In genomic region chr11:76360255-76360654, GRCm38 (mm10) we compare ENCODE assay signal across 21 mouse cellular contexts. TPM values are rescaled to one million over a fixed set of nuclear protein-coding genes. Genes with fewer than 3 reads are reported as not detected.
DNase-seq lines count a peak whose midpoint lies in the region; ATAC-seq and TF ChIP-seq lines count a peak whose summit lies in the region.
"Had no signal": no experiment of that assay in that cellular context is flagged by ENCODE, and none has a peak within 500 bp of the region (broad histone marks: within the 10 kb centered on the region; RNA-seq: fewer than 3 reads in every experiment).

No protein-coding gene starts in this region.

- H3K4me1 ChIP-seq in midbrain, embryonic 10.5 days, result peaks cover 96% of the 10 kb centered on the region
- peaks cover 30% of the 10 kb centered on the region for H3K4me1 ChIP-seq in midbrain, embryonic 16.5 days (ENCODE audit: control insufficient read depth, insufficient read depth, low read length)
- H3K4me1 ChIP-seq: liver, embryonic 12.5 days had no signal

- H3K4me2 ChIP-seq in midbrain, embryonic 16.5 days (ENCODE audit: low read length), result no peak overlapping the region
- H3K4me2 ChIP-seq: liver, embryonic 12.5 days had no signal

- H3K4me3 ChIP-seq in gastrocnemius, adult 2 months, result no peak overlapping the region
- H3K4me3 ChIP-seq in midbrain, embryonic 10.5 days, result no peak overlapping the region
- H3K4me3 ChIP-seq in midbrain, embryonic 16.5 days (ENCODE audit: low read depth, low read length), result no peak overlapping the region
- H3K4me3 ChIP-seq: left cerebral cortex, adult 2 months; liver, embryonic 12.5 days; megakaryocyte, embryonic 14.5 days; myocyte had no signal

- no peak for TF ChIP-seq CTCF in gastrocnemius, adult 2 months (IDR thresholded peaks at IDR 0.05)

- no peaks in the 10 kb centered on the region for H3K9me3 ChIP-seq in midbrain, embryonic 10.5 days (replicated peaks)
- H3K9me3 ChIP-seq in midbrain, embryonic 16.5 days (replicated peaks; ENCODE audit: control insufficient read depth, low read length, poor library complexity, severe bottlenecking), result no peaks in the 10 kb centered on the region
- H3K9me3 ChIP-seq: G1E; liver, embryonic 12.5 days; megakaryocyte, embryonic 14.5 days had no signal

- H3K36me3 ChIP-seq in midbrain, embryonic 10.5 days, result 0 out of 2 replicates have a peak, but pooled peaks cover 6% of the 10 kb centered on the region
- no peaks in the 10 kb centered on the region for H3K36me3 ChIP-seq in midbrain, embryonic 16.5 days (ENCODE audit: control insufficient read depth, insufficient read depth, low read length)
- H3K36me3 ChIP-seq: G1E; liver, embryonic 12.5 days had no signal

- peak; percentile 48 for DNase-seq in adrenal gland, adult 2 months
- DNase-seq in adrenal gland, postnatal 10 days, result no peak
- no peak for DNase-seq in gastrocnemius, adult 2 months
- no peak for DNase-seq in gastrocnemius, postnatal 36 days
- no peak for DNase-seq in midbrain, embryonic 10.5 days (ENCODE audit: low spot score)
- DNase-seq in ZHBTc4 (ENCODE audit: low read depth, low spot score), result peak; percentile 45
- DNase-seq: cerebellum, adult 11-12 months; cerebellum, postnatal 14 days; heart, postnatal 36 days; kidney, adult 18-20 months; layer of hippocampus, adult 9-11 months; lung, adult 2 months had no signal

- no peak for ATAC-seq in midbrain, embryonic 16.5 days
- ATAC-seq in inflammation-experienced regulatory T-cells, adult 6 months, result no peak
- ATAC-seq: CD4-positive, CD25-positive, alpha-beta regulatory T cell, adult 4 months; liver, embryonic 12.5 days had no signal

- WGBS in midbrain, embryonic 10.5 days, result 63% methylated on average over 6 of the region's 6 CpGs
- 64% methylated on average over 6 of the region's 6 CpGs for WGBS in midbrain, embryonic 16.5 days

- intact Hi-C loops in gastrocnemius, adult 2 months (cut with DNase I), result loop anchor here (5.0 kb wide), 1 partner anchor 37 kb away; the partner anchor contains the start of gene Nxn
- intact Hi-C loops in gastrocnemius, postnatal 36 days (cut with DNase I), result no loop called here

- H3K27me3 ChIP-seq in midbrain, embryonic 10.5 days (ENCODE audit: low read depth, poor library complexity, severe bottlenecking), result no peaks in the 10 kb centered on the region
- no peaks in the 10 kb centered on the region for H3K27me3 ChIP-seq in midbrain, embryonic 16.5 days (ENCODE audit: control insufficient read depth, insufficient read depth, low read depth, low read length)
- H3K27me3 ChIP-seq: liver, embryonic 12.5 days; megakaryocyte, embryonic 14.5 days had no signal

- H3K9ac ChIP-seq in midbrain, embryonic 16.5 days (ENCODE audit: low read depth, low read length), result no peak overlapping the region
- H3K9ac ChIP-seq: liver, embryonic 12.5 days had no signal

- peak overlapping the region; percentile 63 for H3K27ac ChIP-seq in gastrocnemius, adult 2 months
- H3K27ac ChIP-seq in midbrain, embryonic 10.5 days (replicated peaks), result peak overlapping the region; percentile 70
- no peak overlapping the region for H3K27ac ChIP-seq in midbrain, embryonic 16.5 days (ENCODE audit: low read length)
- H3K27ac ChIP-seq: left cerebral cortex, adult 2 months; liver, embryonic 12.5 days; stomach, postnatal 0 days had no signal

RNA-seq across cellular contexts. Expression of gene Nxn, which starts 38.7 kb away (rescaled TPM):
- total RNA-seq in adrenal gland, adult 2 months (2021), result 10 to 100 TPM; 28.9 to 31.6 TPM
- polyA plus RNA-seq in adrenal gland, adult 2 months (2012; rRNA removed), result 21.5 and 25.2 TPM in 2 replicates
- 10 to 100 TPM; 22.5 to 25.0 TPM for total RNA-seq in adrenal gland, postnatal 10 days (2021)
- total RNA-seq in gastrocnemius, adult 2 months (2021), result 10 to 100 TPM; 42.0 to 49.3 TPM
- 10 to 100 TPM; 26.3 to 37.3 TPM for total RNA-seq in gastrocnemius, postnatal 36 days (2021)
- polyA plus RNA-seq in midbrain, embryonic 10.5 days (2016; fragmentation: Nextera tagmentation; extraction: Ambion mirVana), result 59.3 and 59.5 TPM in 2 replicates
- polyA plus RNA-seq in midbrain, embryonic 16.5 days (2015; fragmentation: Nextera tagmentation; extraction: Ambion mirVana), result 16.3 and 17.4 TPM in 2 replicates
- polyA plus RNA-seq in inflammation-experienced regulatory T-cells, adult 6 months (2017; shearing (Covaris generic)), result 1 to 10 TPM; 1.1 to 2.0 (median 1.6) TPM

RNA-seq across cellular contexts. Expression of gene Timm22, which starts 46.5 kb away (rescaled TPM):
- 10 to 100 TPM; 37.9 to 53.7 TPM for total RNA-seq in adrenal gland, adult 2 months (2021)
- 13.8 and 21.4 TPM in 2 replicates for polyA plus RNA-seq in adrenal gland, adult 2 months (2012; rRNA removed)
- 10 to 100 TPM; 45.2 to 47.5 TPM for total RNA-seq in adrenal gland, postnatal 10 days (2021)
- total RNA-seq in gastrocnemius, adult 2 months (2021), result 10 to 100 TPM; 29.0 to 45.0 TPM
- total RNA-seq in gastrocnemius, postnatal 36 days (2021), result 10 to 100 TPM; 34.3 to 36.2 TPM
- polyA plus RNA-seq in midbrain, embryonic 10.5 days (2016; fragmentation: Nextera tagmentation; extraction: Ambion mirVana), result 127 and 128 TPM in 2 replicates
- polyA plus RNA-seq in midbrain, embryonic 16.5 days (2015; fragmentation: Nextera tagmentation; extraction: Ambion mirVana), result 95.9 and 105 TPM in 2 replicates
- polyA plus RNA-seq in inflammation-experienced regulatory T-cells, adult 6 months (2017; shearing (Covaris generic)), result 10 to 100 TPM; 60.7 to 86.9 (median 76.3) TPM

Comparison
In these comparisons a context has a peak if more than half of its experiments do, and no peak if none do; other contexts are left out.
1. DNase-seq: peak in adrenal gland, adult 2 months (single experiment) and ZHBTc4 (single experiment); none in adrenal gland, postnatal 10 days (single experiment), gastrocnemius, adult 2 months (single experiment), gastrocnemius, postnatal 36 days (0 of 2) and midbrain, embryonic 10.5 days (single experiment).